Mouse (Mus musculus) lung, embryonic 14.5 days (tissue): ENCODE data around the gene Aqp9. TPM values are rescaled to one million over a fixed set of nuclear protein-coding genes. Genes with fewer than 3 reads are reported as not detected.

Source experiments
- ATAC-seq: fragments of 200-750 bp; cut with Nextera tagmentation; 2 replicates; pipeline ENCODE4 v1.8.0; 2017; ENCODE audit warnings: mild to moderate bottlenecking, moderate TSS enrichment, moderate library complexity; ENCODE audit not compliant: insufficient read depth
- DNase-seq: peaks from one replicate; pipeline ENCODE4 v3.0.0-alpha.2; 2015
- H3K27ac ChIP-seq: fragments of 300-500 bp; sonication (generic); 2 replicates; pipeline ENCODE4 v1.5.1; 2014; ENCODE audit warnings: low read depth, mild to moderate bottlenecking, moderate library complexity
- H3K27me3 ChIP-seq: fragments of 300-500 bp; sonication (generic); 2 replicates; pipeline ENCODE4 v1.6.1; 2014; ENCODE audit warnings: low read length, control low read depth; ENCODE audit not compliant: insufficient read depth
- H3K36me3 ChIP-seq: fragments of 300-500 bp; sonication (generic); 2 replicates; pipeline ENCODE4 v1.6.1; 2014; ENCODE audit warnings: control low read depth; ENCODE audit not compliant: insufficient read depth
- H3K4me1 ChIP-seq: fragments of 300-500 bp; sonication (generic); 2 replicates; pipeline ENCODE4 v1.6.1; 2014; ENCODE audit warnings: antibody characterized with exemption, control low read depth; ENCODE audit not compliant: insufficient read depth
- H3K4me2 ChIP-seq: fragments of 300-500 bp; sonication (generic); 2 replicates; pipeline ENCODE4 v1.6.1; 2014; ENCODE audit warnings: mild to moderate bottlenecking
- H3K4me3 ChIP-seq: fragments of 300-500 bp; sonication (generic); 2 replicates; pipeline ENCODE4 v1.5.1; 2014; ENCODE audit warnings: low read depth, low read length
- H3K9ac ChIP-seq: fragments of 300-500 bp; sonication (generic); 2 replicates; pipeline ENCODE4 v1.6.1; 2014
- H3K9me3 ChIP-seq: fragments of 300-500 bp; sonication (generic); 2 replicates; pipeline ENCODE4 v1.6.1; 2016; ENCODE audit warnings: low read depth, low read length, control low read depth
- CTCF ChIP-seq: IDR thresholded peaks from 2 replicates; pipeline ENCODE4 v1.5.1; 2016; ENCODE audit warnings: antibody characterized with exemption, low read depth
- WGBS: fragments of 180-500 bp; shearing (Covaris S2); extraction: QIAGEN DNeasy Blood & Tissue Kit; methylation state at CpG from one replicate; pipeline ENCODE4 v1.1.7; 2014; 5-methylcytosine and 5-hydroxymethylcytosine counted together
- polyA plus RNA-seq: library from polyadenylated mRNA; unstranded; fragments of >200 nt; fragmentation: Nextera tagmentation; extraction: Ambion mirVana; gene quantifications from 2 replicates; pipeline ENCODE4 v1.2.1, GENCODE M21; 2014

Gene Aqp9
- polyA plus RNA-seq, 1 experiment from 2014 or later: 0.42 TPM

DNA sequence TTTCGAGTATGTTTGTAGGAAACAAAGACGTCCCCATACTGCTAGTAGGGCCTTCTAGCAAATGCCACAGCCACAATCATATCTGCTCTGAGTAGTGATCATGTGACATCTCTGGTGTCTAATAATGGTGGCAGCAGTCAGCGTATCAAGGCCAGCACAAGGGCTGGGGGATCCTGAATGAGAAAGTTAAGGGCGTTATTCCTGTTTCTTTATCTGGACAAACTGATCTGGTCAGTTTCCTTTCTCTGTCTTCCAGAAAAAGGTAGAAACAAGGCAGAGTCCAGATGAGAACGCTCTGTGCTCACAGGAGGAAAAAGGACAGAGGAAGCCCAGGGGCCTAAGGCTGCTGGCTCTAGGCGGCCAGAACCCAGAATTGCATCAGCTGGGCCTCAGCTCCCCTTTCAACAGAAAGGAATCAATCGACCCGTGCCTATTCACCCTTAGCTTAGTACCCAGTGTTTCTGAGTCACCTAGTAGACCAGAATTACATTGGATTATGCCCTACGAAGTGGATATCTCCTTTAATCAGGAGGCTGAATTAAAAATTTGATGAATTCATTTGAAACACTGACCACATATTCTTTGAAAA is 11.9 kb downstream of the Aqp9 start:
- Histone ChIP-seq H3K36me3 (no peaks in the 10 kb centered on the region), H3K4me1 (no peaks in the 10 kb centered on the region), H3K4me2 (no peak overlapping the region), H3K4me3 (no peak overlapping the region), H3K9ac (no peak overlapping the region), H3K27me3 (no peaks in the 10 kb centered on the region), H3K27ac (no peak overlapping the region), H3K9me3 (no peaks in the 10 kb centered on the region)
- DNase-seq (no peak), ATAC-seq (no peak)
- no peak for TF ChIP-seq CTCF
- WGBS: 81% methylated on average over 9 of the region's 9 CpGs

DNA sequence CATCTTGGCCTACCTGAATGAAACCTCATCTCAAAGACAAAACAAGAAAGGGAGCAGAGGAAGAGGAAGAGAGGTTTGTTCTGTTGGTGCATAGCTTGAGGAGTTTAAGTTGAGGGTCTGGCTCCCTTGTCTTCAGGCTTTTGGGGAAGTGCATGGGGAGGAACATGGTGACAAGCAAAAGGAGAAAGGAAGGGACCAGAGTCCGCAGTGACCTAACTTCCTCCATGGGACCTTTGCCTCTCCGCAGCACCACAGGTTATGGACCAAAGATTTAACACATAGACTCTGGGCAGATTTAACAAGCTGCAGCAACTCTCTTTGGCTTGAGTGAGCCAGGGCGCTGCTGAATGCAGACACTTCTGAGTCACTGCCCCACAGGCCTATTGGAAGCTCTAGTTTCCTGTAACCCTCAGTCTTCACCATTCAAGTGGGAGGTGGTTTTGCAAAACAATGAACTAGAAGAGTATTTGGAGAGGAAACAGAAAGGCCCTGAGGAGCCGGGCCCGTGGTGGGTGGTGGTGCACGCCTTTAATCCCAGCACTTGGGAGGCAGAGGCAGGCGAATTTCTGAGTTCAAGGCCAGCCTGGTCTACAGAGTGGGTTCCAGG is 13.0 kb downstream of the Aqp9 start:
- no peak overlapping the region for H3K27ac ChIP-seq
- WGBS: 84% methylated on average over 7 of the region's 7 CpGs
- no peaks in the 10 kb centered on the region for H3K36me3 ChIP-seq
- H3K9ac ChIP-seq: no peak overlapping the region
- no peak overlapping the region for H3K4me2 ChIP-seq
- H3K9me3 ChIP-seq: no peaks in the 10 kb centered on the region
- no peaks in the 10 kb centered on the region for H3K4me1 ChIP-seq
- H3K27me3 ChIP-seq: no peaks in the 10 kb centered on the region
- ATAC-seq (no peak), DNase-seq (no peak)
- no peak for TF ChIP-seq CTCF
- no peak overlapping the region for H3K4me3 ChIP-seq

DNA sequence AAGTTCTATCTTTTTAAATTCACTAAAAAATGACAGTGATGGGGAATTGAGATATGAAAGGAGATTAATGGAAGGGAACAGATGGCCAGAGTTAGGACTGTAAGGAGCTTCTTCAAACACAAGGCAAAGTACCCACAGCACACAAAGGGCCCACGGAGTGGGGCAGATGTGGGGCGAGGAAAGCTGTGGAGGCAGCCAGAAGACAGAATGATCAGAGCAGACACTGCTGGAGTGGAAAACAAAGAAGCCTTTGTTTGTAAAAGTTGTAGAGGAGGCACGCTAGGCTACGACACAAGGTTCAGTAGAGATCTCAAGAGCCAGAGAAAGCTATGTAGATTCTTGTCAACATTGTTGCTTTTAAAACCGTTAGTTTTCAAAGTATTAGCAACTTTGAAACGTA is 17.1 kb downstream of the Aqp9 start:
- Histone ChIP-seq H3K27ac (no peak overlapping the region), H3K4me2 (no peak overlapping the region), H3K9me3 (no peaks in the 10 kb centered on the region), H3K27me3 (no peaks in the 10 kb centered on the region), H3K4me3 (no peak overlapping the region), H3K9ac (no peak overlapping the region), H3K4me1 (no peaks in the 10 kb centered on the region), H3K36me3 (no peaks in the 10 kb centered on the region)
- ATAC-seq (no peak), DNase-seq (no peak)
- TF ChIP-seq CTCF: no peak
- WGBS: 55% methylated on average over 6 of the region's 6 CpGs

DNA sequence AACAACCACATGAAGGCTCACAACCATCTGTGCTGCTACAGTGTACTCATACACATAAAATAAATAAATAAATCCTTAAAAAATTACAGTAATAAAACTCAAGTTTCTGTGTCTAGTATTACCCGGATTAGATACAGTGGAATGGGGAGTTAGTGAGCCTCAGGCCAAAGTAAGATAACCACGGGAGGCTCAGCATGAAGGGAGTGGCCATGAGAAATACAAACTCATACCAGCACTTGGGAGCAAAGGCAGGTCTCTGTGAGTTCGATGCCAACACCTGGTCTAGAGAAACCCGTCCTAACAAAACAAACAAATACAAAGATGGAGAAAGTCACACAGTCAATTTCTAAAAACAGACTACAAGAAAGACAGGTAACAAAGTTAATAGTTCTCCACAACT is 18.3 kb downstream of the Aqp9 start:
- no peak for ATAC-seq
- Histone ChIP-seq H3K9me3 (no peaks in the 10 kb centered on the region), H3K36me3 (no peaks in the 10 kb centered on the region), H3K9ac (no peak overlapping the region), H3K4me2 (no peak overlapping the region), H3K4me1 (no peaks in the 10 kb centered on the region), H3K4me3 (no peak overlapping the region), H3K27me3 (no peaks in the 10 kb centered on the region), H3K27ac (no peak overlapping the region)
- DNase-seq: no peak
- WGBS: 71% methylated on average over 4 of the region's 4 CpGs
- TF ChIP-seq CTCF: no peak

DNA sequence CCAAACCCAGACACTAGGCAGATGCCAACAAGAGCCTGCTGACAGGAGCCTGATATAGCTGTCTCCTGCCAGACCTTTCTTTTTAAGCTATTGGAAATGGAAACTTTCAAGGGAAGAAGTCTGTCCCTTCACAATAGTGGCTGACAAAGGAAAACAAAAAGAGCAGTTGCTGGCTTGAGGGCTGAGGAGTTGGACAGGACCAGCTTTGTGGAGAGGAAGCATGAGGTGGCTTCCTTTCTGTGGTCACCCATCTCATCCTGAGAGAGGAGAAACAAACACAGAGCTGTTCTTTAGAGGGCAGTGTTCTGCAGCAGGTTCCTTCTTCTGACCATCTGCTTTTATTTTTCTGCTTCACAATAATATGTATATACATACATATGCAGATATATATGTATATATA is 19.6 kb downstream of the Aqp9 start:
- Histone ChIP-seq H3K9me3 (no peaks in the 10 kb centered on the region), H3K9ac (no peak overlapping the region), H3K4me1 (no peaks in the 10 kb centered on the region), H3K27ac (no peak overlapping the region), H3K27me3 (no peaks in the 10 kb centered on the region), H3K36me3 (no peaks in the 10 kb centered on the region), H3K4me2 (no peak overlapping the region), H3K4me3 (no peak overlapping the region)
- DNase-seq (no peak), ATAC-seq (no peak)
- TF ChIP-seq CTCF: no peak

DNA sequence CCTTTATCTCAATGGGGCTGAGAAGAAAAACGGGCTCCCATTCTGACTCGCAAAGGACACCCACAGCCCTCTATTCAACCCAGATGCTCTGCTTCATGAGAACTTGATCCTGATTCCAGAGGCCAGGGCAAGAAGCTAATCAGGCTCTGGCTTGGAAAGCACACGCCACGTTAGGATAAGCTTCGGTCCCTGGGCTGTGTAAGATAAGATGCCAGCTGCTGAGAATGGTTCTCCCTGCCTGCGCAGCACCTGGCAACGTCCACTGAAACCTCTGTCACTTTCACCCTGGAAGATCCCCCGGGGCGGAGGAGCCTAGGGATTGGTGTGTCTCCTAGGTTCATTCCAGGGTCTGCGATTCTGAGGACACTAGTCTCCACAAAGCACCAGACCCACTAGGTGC is 22.3 kb downstream of the Aqp9 start:
- H3K4me3 ChIP-seq: no peak overlapping the region
- no peaks in the 10 kb centered on the region for H3K4me1 ChIP-seq
- H3K27me3 ChIP-seq: no peaks in the 10 kb centered on the region
- DNase-seq: no peak
- H3K27ac ChIP-seq: no peak overlapping the region
- no peaks in the 10 kb centered on the region for H3K9me3 ChIP-seq
- H3K4me2 ChIP-seq: no peak overlapping the region
- H3K36me3 ChIP-seq: no peaks in the 10 kb centered on the region
- ATAC-seq: no peak
- no peak overlapping the region for H3K9ac ChIP-seq
- TF ChIP-seq CTCF: no peak
- WGBS: 82% methylated on average over 10 of the region's 10 CpGs

DNA sequence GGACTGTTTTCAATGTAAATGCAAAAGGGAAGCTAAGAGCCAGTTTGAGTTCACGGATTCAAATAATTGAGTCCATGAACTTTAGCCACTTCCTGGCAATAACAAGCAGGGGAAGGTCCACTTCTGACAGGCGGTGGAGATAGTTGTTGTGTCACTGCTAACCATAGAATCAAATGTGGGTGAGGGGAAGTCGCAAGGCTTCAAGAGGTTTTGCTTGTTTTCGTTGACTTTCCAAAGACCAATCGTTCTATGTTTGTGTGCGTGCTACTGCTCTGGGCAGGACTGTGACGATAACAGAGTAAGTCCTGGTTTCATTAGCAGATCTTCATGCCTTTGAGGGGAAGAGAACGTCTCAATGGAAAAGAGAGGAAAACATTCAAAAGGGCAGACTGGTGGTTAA is 28.3 kb downstream of the Aqp9 start:
- no peaks in the 10 kb centered on the region for H3K9me3 ChIP-seq

DNA sequence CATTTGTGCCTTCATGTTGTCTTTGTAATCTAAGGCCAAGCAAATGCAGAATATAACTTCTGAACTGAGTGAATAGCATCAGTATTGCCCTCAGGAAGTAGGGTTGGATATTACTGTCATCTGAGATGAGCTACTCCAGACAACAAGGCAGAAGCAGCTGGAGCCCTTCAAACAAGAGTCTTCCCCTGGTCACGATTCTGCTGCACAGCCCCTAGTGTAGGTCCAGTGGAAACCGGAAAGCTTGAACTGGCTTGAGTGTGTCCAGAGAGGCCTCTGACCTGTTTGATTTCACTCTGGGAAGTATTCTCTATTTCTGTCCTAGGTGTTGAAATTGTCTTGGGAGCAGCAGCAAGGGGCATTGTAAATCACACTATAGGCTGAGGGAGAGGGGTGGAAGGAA is 29.5 kb downstream of the Aqp9 start:
- 64% methylated on average over 2 of the region's 2 CpGs for WGBS
- H3K36me3 ChIP-seq: no peaks in the 10 kb centered on the region
- H3K4me1 ChIP-seq: no peaks in the 10 kb centered on the region
- H3K27me3 ChIP-seq: no peaks in the 10 kb centered on the region
- TF ChIP-seq CTCF: no peak
- H3K9me3 ChIP-seq: no peaks in the 10 kb centered on the region
- no peak overlapping the region for H3K27ac ChIP-seq
- no peak for DNase-seq
- H3K4me3 ChIP-seq: no peak overlapping the region
- H3K4me2 ChIP-seq: no peak overlapping the region
- no peak for ATAC-seq
- H3K9ac ChIP-seq: no peak overlapping the region

More for the DNA sequence above, 28.3 kb downstream of the Aqp9 start:
- ATAC-seq (no peak), DNase-seq (no peak)
- Histone ChIP-seq H3K27me3 (no peaks in the 10 kb centered on the region), H3K4me3 (no peak overlapping the region), H3K36me3 (no peaks in the 10 kb centered on the region), H3K4me1 (no peaks in the 10 kb centered on the region), H3K27ac (no peak overlapping the region), H3K4me2 (no peak overlapping the region), H3K9ac (no peak overlapping the region)
- no peak for TF ChIP-seq CTCF
- WGBS: 72% methylated on average over 8 of the region's 8 CpGs
